Mouse (Mus musculus) adrenal gland, adult (tissue): ENCODE measurements at regions not wholly inside any gene's neighbourhood (a gene's known extent, or its start where the extent isn't known, plus 50 kb on each side); places are given as distances from the start of the nearest gene placed in this dataset.

ENCODE experiments used
- DNase-seq, 2 experiments: peaks; one replicate each; pipeline ENCODE4 v3.0.0; 2022 to 2023; ENCODE audit warnings: low spot score in 1 of 2; ENCODE audit not compliant: inconsistent age in 2 of 2

GRCm38 (mm10) chr12:31130434-31130833 lies 56.8 kb downstream of the Fam110c start:
- DNase-seq: no peak

GRCm38 (mm10) chr12:31134465-31134992 lies 60.9 kb downstream of the Fam110c start:
- no peak for DNase-seq

- no peak for DNase-seq
Observed at GRCm38 (mm10) chr12:31136364-31136763, 62.7 kb downstream of the Fam110c start.

GRCm38 (mm10) chr12:31136911-31137310 lies 63.2 kb downstream of the Fam110c start:
- peak in 1 of 2 experiments; percentile 43 for DNase-seq

GRCm38 (mm10) chr12:31137431-31137830 lies 63.8 kb downstream of the Fam110c start:
- no peak for DNase-seq

GRCm38 (mm10) chr12:31139853-31140252 lies 66.2 kb downstream of the Fam110c start:
- DNase-seq: no peak

GRCm38 (mm10) chr12:31143266-31143665 lies 69.6 kb downstream of the Fam110c start:
- no peak for DNase-seq

- peak; percentile 38 to 78 for DNase-seq
Observed at GRCm38 (mm10) chr12:31145032-31145781, 71.5 kb downstream of the Fam110c start.

- peak in 1 of 2 experiments; percentile 64 for DNase-seq
Observed at GRCm38 (mm10) chr12:31148417-31149356, 75.0 kb downstream of the Fam110c start.

GRCm38 (mm10) chr12:31153720-31154119 lies 80.1 kb downstream of the Fam110c start:
- peak in 1 of 2 experiments; percentile 56 for DNase-seq

GRCm38 (mm10) chr12:31154608-31155011 lies 80.9 kb downstream of the Fam110c start:
- DNase-seq: peak; percentile 83 to 93

- peak; percentile 40 to 77 for DNase-seq
Observed at GRCm38 (mm10) chr12:31156154-31156720, 82.6 kb downstream of the Fam110c start.

- no peak for DNase-seq
Observed at GRCm38 (mm10) chr12:31157453-31157852, 83.1 kb upstream of the Gm6993 start.

GRCm38 (mm10) chr12:31157890-31158289 lies 82.7 kb upstream of the Gm6993 start:
- no peak for DNase-seq

- DNase-seq: no peak
Observed at GRCm38 (mm10) chr12:31158885-31159284, 81.7 kb upstream of the Gm6993 start.

GRCm38 (mm10) chr12:31159378-31159777 lies 81.2 kb upstream of the Gm6993 start:
- peak in 1 of 2 experiments; percentile 41 for DNase-seq

- DNase-seq: peak; percentile 67 to 91
Observed at GRCm38 (mm10) chr12:31168221-31168890, 72.2 kb upstream of the Gm6993 start.

GRCm38 (mm10) chr12:31170111-31170510 lies 70.5 kb upstream of the Gm6993 start:
- DNase-seq: peak in 1 of 2 experiments; percentile 81

- peak; percentile 85 to 90 for DNase-seq
Observed at GRCm38 (mm10) chr12:31170546-31171160, 69.9 kb upstream of the Gm6993 start.

- DNase-seq: no peak
Observed at GRCm38 (mm10) chr12:31171992-31172391, 68.6 kb upstream of the Gm6993 start.
